ENCODE assay signal across 9 mouse cellular contexts in the genomic region with DNA sequence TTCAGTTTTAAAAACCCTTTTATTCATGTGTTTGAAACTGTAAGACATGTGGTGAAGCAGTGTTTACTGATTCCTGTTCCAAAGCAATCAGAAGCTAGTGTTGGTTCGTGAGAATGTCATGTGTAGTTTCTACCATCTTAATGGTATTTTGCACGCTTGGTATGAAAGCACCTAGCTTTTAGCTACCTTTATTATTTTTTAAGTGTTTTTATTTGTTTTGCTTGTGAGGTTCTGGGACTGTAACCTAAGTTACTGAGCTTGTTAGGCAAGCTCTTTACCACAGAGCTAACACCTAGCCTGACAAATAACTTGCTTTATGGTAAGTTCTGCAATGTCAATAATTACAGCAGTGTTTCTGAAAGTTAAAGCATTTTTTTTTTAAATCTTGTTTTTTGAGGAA. TPM values are rescaled to one million over a fixed set of nuclear protein-coding genes. Genes with fewer than 3 reads are reported as not detected.
DNase-seq lines count a peak whose midpoint lies in the region; ATAC-seq and TF ChIP-seq lines count a peak whose summit lies in the region.
"Had no signal": no experiment of that assay in that cellular context is flagged by ENCODE, and none has a peak within 500 bp of the region (broad histone marks: within the 10 kb centered on the region; RNA-seq: fewer than 3 reads in every experiment).

No protein-coding gene starts in this region.

- H3K27me3 ChIP-seq in erythroblast, embryonic 14.5 days (ENCODE audit: control insufficient read depth), result no peaks in the 10 kb centered on the region
- H3K27me3 ChIP-seq in spleen, adult 2 months (ENCODE audit: control insufficient read depth, insufficient read depth, low read length), result no peaks in the 10 kb centered on the region
- H3K27me3 ChIP-seq in limb, embryonic 14.5 days (ENCODE audit: control insufficient read depth, insufficient read depth, low read length), result no peaks in the 10 kb centered on the region
- H3K27me3 ChIP-seq in stomach, embryonic 16.5 days (ENCODE audit: control insufficient read depth, insufficient read depth, low read length), result no peaks in the 10 kb centered on the region

- no peaks in the 10 kb centered on the region for H3K9me3 ChIP-seq in erythroblast, embryonic 14.5 days (ENCODE audit: control insufficient read depth, low read length)
- H3K9me3 ChIP-seq in limb, embryonic 14.5 days (ENCODE audit: control insufficient read depth, low read length), result no peaks in the 10 kb centered on the region
- no peaks in the 10 kb centered on the region for H3K9me3 ChIP-seq in stomach, embryonic 16.5 days (replicated peaks; ENCODE audit: control insufficient read depth, low read length)

- H3K27ac ChIP-seq in spleen, adult 2 months (ENCODE audit: insufficient read depth, low read length), result peak overlapping the region; percentile 96
- no peak overlapping the region for H3K27ac ChIP-seq in limb, embryonic 14.5 days (replicated peaks; ENCODE audit: low read depth, low read length)
- H3K27ac ChIP-seq in stomach, embryonic 16.5 days (ENCODE audit: low read length), result no peak overlapping the region

- no peak for TF ChIP-seq CTCF in spleen, adult 2 months (IDR thresholded peaks at IDR 0.05; ENCODE audit: extremely low read depth, insufficient read depth, insufficient read length, insufficient replicate concordance)

- WGBS in spleen, adult 2 months, result 37% methylated on average over 2 of the region's 2 CpGs
- WGBS in limb, embryonic 14.5 days, result 39% methylated on average over 2 of the region's 2 CpGs
- 63% methylated on average over 2 of the region's 2 CpGs for WGBS in stomach, embryonic 16.5 days

- H3K4me3 ChIP-seq in erythroblast, embryonic 14.5 days (replicated peaks), result peak overlapping the region; percentile 84
- peak overlapping the region; percentile 67 for H3K4me3 ChIP-seq in spleen, adult 2 months (ENCODE audit: extremely low read depth, insufficient read depth, insufficient read length)
- peak overlapping the region; percentile 75 for H3K4me3 ChIP-seq in limb, embryonic 14.5 days (replicated peaks; ENCODE audit: low read length)
- peak overlapping the region; percentile 84 for H3K4me3 ChIP-seq in stomach, embryonic 16.5 days (replicated peaks; ENCODE audit: low read length)

- ATAC-seq in erythroblast, adult 5-6 weeks (replicated peaks; ENCODE audit: low FRiP score, poor library complexity, severe bottlenecking), result no peak
- ATAC-seq in limb, embryonic 14.5 days (ENCODE audit: low FRiP score, low read depth), result no peak
- ATAC-seq in stomach, embryonic 16.5 days (ENCODE audit: insufficient read depth, low FRiP score), result no peak

- no peak for DNase-seq in spleen, adult 2 months (ENCODE audit: low read depth in 1 of 2, low spot score in 2 of 2)
- DNase-seq in spleen, postnatal 14 days (ENCODE audit: low spot score in 2 of 2), result no peak
- DNase-seq in limb, embryonic 14.5 days (ENCODE audit: low spot score), result no peak
- DNase-seq in right cerebral cortex, postnatal 10 days (ENCODE audit: low spot score in 2 of 2), result no peak
- DNase-seq in gastrocnemius, postnatal 36 days, result no peak
- DNase-seq: cerebellum, adult 11-12 months had no signal

- intact Hi-C loops in gastrocnemius, postnatal 36 days (cut with DNase I), result loop anchor here (5.0 kb wide), 1 partner anchor 89 kb away; no protein-coding TSS in a partner anchor

- H3K36me3 ChIP-seq in erythroblast, embryonic 14.5 days (ENCODE audit: control insufficient read depth), result peaks cover 7% of the 10 kb centered on the region
- no peaks in the 10 kb centered on the region for H3K36me3 ChIP-seq in spleen, adult 2 months (ENCODE audit: control insufficient read depth, insufficient read depth, low read length)
- no peaks in the 10 kb centered on the region for H3K36me3 ChIP-seq in limb, embryonic 14.5 days (ENCODE audit: control insufficient read depth, insufficient read depth, low read length)
- H3K36me3 ChIP-seq in stomach, embryonic 16.5 days (ENCODE audit: control insufficient read depth, insufficient read depth, low read length), result no peaks in the 10 kb centered on the region

- H3K4me1 ChIP-seq in erythroblast, embryonic 14.5 days (ENCODE audit: control insufficient read depth), result peaks cover 55% of the 10 kb centered on the region
- H3K4me1 ChIP-seq in spleen, adult 2 months (ENCODE audit: control insufficient read depth, insufficient read depth, insufficient read length), result peaks cover 18% of the 10 kb centered on the region
- H3K4me1 ChIP-seq in limb, embryonic 14.5 days (ENCODE audit: control insufficient read depth, insufficient read depth, low read length), result peaks cover 23% of the 10 kb centered on the region
- peaks cover 20% of the 10 kb centered on the region for H3K4me1 ChIP-seq in stomach, embryonic 16.5 days (ENCODE audit: control insufficient read depth, insufficient read depth, low read length)

- TF ChIP-seq POLR2A in spleen, adult 2 months (IDR thresholded peaks at IDR 0.05; ENCODE audit: low read depth, low read length), result no peak
- no peak for TF ChIP-seq POLR2A in limb, embryonic 14.5 days (IDR thresholded peaks at IDR 0.05; ENCODE audit: borderline replicate concordance, extremely low read depth, insufficient read depth, insufficient read length)

- peak overlapping the region; percentile 76 for H3K4me2 ChIP-seq in limb, embryonic 14.5 days (replicated peaks; ENCODE audit: low read depth, low read length, severe bottlenecking)
- peak overlapping the region; percentile 81 for H3K4me2 ChIP-seq in stomach, embryonic 16.5 days (ENCODE audit: low read depth, low read length)

- no peak overlapping the region for H3K9ac ChIP-seq in limb, embryonic 14.5 days (ENCODE audit: low read depth, low read length, severe bottlenecking)
- 0 out of 2 replicates have a peak overlapping the region, but pooled peaks have one; percentile 97 for H3K9ac ChIP-seq in stomach, embryonic 16.5 days (ENCODE audit: low read length)

RNA-seq across cellular contexts. Expression of gene Znrf2, which starts 1.7 kb away (rescaled TPM):
- polyA plus RNA-seq in erythroblast, embryonic 14.5 days (2012), result 0.15 and 0.60 TPM in 2 replicates
- 14.4 and 19.4 TPM in 2 replicates for total RNA-seq in erythroblast, adult 5-6 weeks (2015; ENCODE audit: low replicate concordance)
- total RNA-seq in erythroblast, adult 5-6 weeks (2017; ENCODE audit: low replicate concordance), result 11.4 and 16.2 TPM in 2 replicates
- polyA plus RNA-seq in spleen, adult 2 months (2012; rRNA removed), result 10.8 and 12.2 TPM in 2 replicates
- 5.7 and 6.3 TPM in 2 replicates for polyA plus RNA-seq in limb, embryonic 14.5 days (2012; rRNA removed)
- 5.3 and 5.5 TPM in 2 replicates for polyA plus RNA-seq in limb, embryonic 14.5 days (2014; fragmentation: Nextera tagmentation; extraction: Ambion mirVana)
- 4.5 and 5.3 TPM in 2 replicates for polyA plus RNA-seq in stomach, embryonic 16.5 days (2015; fragmentation: Nextera tagmentation; extraction: Ambion mirVana)
- 10 to 100 TPM; 13.1 to 13.6 TPM for total RNA-seq in gastrocnemius, postnatal 36 days (2021)
